Mouse (Mus musculus): ENCODE data around the gene Styxl1. TPM values are rescaled to one million over a fixed set of nuclear protein-coding genes. Genes with fewer than 3 reads are reported as not detected.

The Styxl1 gene
- polyA plus RNA-seq, 1 experiment from 2014 or later, result 0.35 TPM

GRCm38 (mm10) chr5:135701601-135702000 is 76.6 kb downstream of the Styxl1 start:
- no peaks in the 10 kb centered on the region for H3K36me3 ChIP-seq (ENCODE audit: control insufficient read depth, insufficient read depth, low read length)
- H3K4me3 ChIP-seq (ENCODE audit: low read length), result no peak overlapping the region
- H3K27me3 ChIP-seq (replicated peaks; ENCODE audit: control insufficient read depth, insufficient read depth, low read length), result no peaks in the 10 kb centered on the region
- H3K9me3 ChIP-seq (ENCODE audit: control insufficient read depth, low read length), result no peaks in the 10 kb centered on the region
- WGBS, result 97% methylated on average over 4 of the region's 4 CpGs
- H3K4me2 ChIP-seq (ENCODE audit: low read depth, low read length), result no peak overlapping the region
- no peak overlapping the region for H3K27ac ChIP-seq (ENCODE audit: low read length)
- H3K9ac ChIP-seq (ENCODE audit: low read depth, low read length), result no peak overlapping the region
- no peaks in the 10 kb centered on the region for H3K4me1 ChIP-seq (ENCODE audit: control insufficient read depth, insufficient read depth, low read length)
- ATAC-seq, result no peak

GRCm38 (mm10) chr5:135697711-135698111 is 80.5 kb downstream of the Styxl1 start:
- no peaks in the 10 kb centered on the region for H3K9me3 ChIP-seq (ENCODE audit: control insufficient read depth, low read length)
- no peak overlapping the region for H3K4me3 ChIP-seq (ENCODE audit: low read length)
- H3K4me1 ChIP-seq (ENCODE audit: control insufficient read depth, insufficient read depth, low read length), result no peaks in the 10 kb centered on the region
- ATAC-seq, result no peak
- no peaks in the 10 kb centered on the region for H3K36me3 ChIP-seq (ENCODE audit: control insufficient read depth, insufficient read depth, low read length)
- no peak overlapping the region for H3K9ac ChIP-seq (ENCODE audit: low read depth, low read length)
- no peak overlapping the region for H3K4me2 ChIP-seq (ENCODE audit: low read depth, low read length)
- H3K27me3 ChIP-seq (replicated peaks; ENCODE audit: control insufficient read depth, insufficient read depth, low read length), result no peaks in the 10 kb centered on the region
- no peak overlapping the region for H3K27ac ChIP-seq (ENCODE audit: low read length)
- WGBS, result 77% methylated on average over 5 of the region's 5 CpGs

Small RNAs within 50 kb of the gene (microRNA-seq; reads per million reads assigned to microRNA genes)
- not detected for gene Mir7034

Other genes with a start within 250 kb of the Styxl1 start
- 15.0 and 15.3 TPM in 2 replicates for gene Hip1, start 233.3 kb downstream of the Styxl1 start, polyA plus RNA-seq (2015; fragmentation: Nextera tagmentation; extraction: Ambion mirVana)
- not detected in 2 replicates for gene Ccl26, start 214.8 kb downstream of the Styxl1 start, polyA plus RNA-seq (2015; fragmentation: Nextera tagmentation; extraction: Ambion mirVana)
- 34.3 and 34.5 TPM in 2 replicates for gene Ccl24, start 205.3 kb downstream of the Styxl1 start, polyA plus RNA-seq (2015; fragmentation: Nextera tagmentation; extraction: Ambion mirVana)
- 32.1 and 32.4 TPM in 2 replicates for gene Rhbdd2, start 145.8 kb downstream of the Styxl1 start, polyA plus RNA-seq (2015; fragmentation: Nextera tagmentation; extraction: Ambion mirVana)
- 111 and 116 TPM in 2 replicates for gene Por, start 108.4 kb downstream of the Styxl1 start, polyA plus RNA-seq (2015; fragmentation: Nextera tagmentation; extraction: Ambion mirVana)
- 65.1 and 65.8 TPM in 2 replicates for gene Tmem120a, start 33.9 kb downstream of the Styxl1 start, polyA plus RNA-seq (2015; fragmentation: Nextera tagmentation; extraction: Ambion mirVana)
- 873 and 892 TPM in 2 replicates for gene Mdh2, start 95 bp upstream of the Styxl1 start, polyA plus RNA-seq (2015; fragmentation: Nextera tagmentation; extraction: Ambion mirVana)
- 2.6 and 3.1 TPM in 2 replicates for gene Srrm3, start 28.5 kb upstream of the Styxl1 start, polyA plus RNA-seq (2015; fragmentation: Nextera tagmentation; extraction: Ambion mirVana)
- 112 and 114 TPM in 2 replicates for gene Hspb1, start 109.5 kb upstream of the Styxl1 start, polyA plus RNA-seq (2015; fragmentation: Nextera tagmentation; extraction: Ambion mirVana)
- gene Ywhag, start 156.2 kb upstream of the Styxl1 start, polyA plus RNA-seq (2015; fragmentation: Nextera tagmentation; extraction: Ambion mirVana), result 137 and 144 TPM in 2 replicates
- 2.3 and 2.9 TPM in 2 replicates for gene Ssc4d, start 196.1 kb upstream of the Styxl1 start, polyA plus RNA-seq (2015; fragmentation: Nextera tagmentation; extraction: Ambion mirVana)
- gene Zp3, start 201.7 kb upstream of the Styxl1 start, polyA plus RNA-seq (2015; fragmentation: Nextera tagmentation; extraction: Ambion mirVana), result 0.68 and 1.5 TPM in 2 replicates
- 20.6 and 21.6 TPM in 2 replicates for gene Dtx2, start 216.4 kb upstream of the Styxl1 start, polyA plus RNA-seq (2015; fragmentation: Nextera tagmentation; extraction: Ambion mirVana)

Data from intestine, embryonic 16.5 days (tissue).